Mouse (Mus musculus): ENCODE measurements at regions not wholly inside any gene's neighbourhood (a gene's known extent, or its start where the extent isn't known, plus 50 kb on each side); places are given as distances from the start of the nearest gene placed in this dataset.
A peak's percentile ranks its signal among the peaks of the same experiment; 100 is the strongest.

GRCm38 (mm10) chr15:85660528-85661392 lies 74.0 kb upstream of the Ppara start:
- DNase-seq (ENCODE audit: low spot score), result no peak

- no peak for DNase-seq (ENCODE audit: low spot score)
These were observed 73.4 kb upstream of the Ppara start for GRCm38 (mm10) chr15:85661393-85661690.

GRCm38 (mm10) chr15:85661771-85662170 lies 73.0 kb upstream of the Ppara start:
- DNase-seq (ENCODE audit: low spot score), result no peak

GRCm38 (mm10) chr15:85662271-85662670 lies 72.5 kb upstream of the Ppara start:
- DNase-seq (ENCODE audit: low spot score), result no peak

GRCm38 (mm10) chr15:85662673-85663072 lies 72.1 kb upstream of the Ppara start:
- no peak for DNase-seq (ENCODE audit: low spot score)

GRCm38 (mm10) chr15:85663757-85664431 lies 70.9 kb upstream of the Ppara start:
- no peak for DNase-seq (ENCODE audit: low spot score)

- no peak for DNase-seq (ENCODE audit: low spot score)
These were observed 70.4 kb upstream of the Ppara start for GRCm38 (mm10) chr15:85664432-85664828.

- DNase-seq (ENCODE audit: low spot score), result no peak
These were observed 69.5 kb upstream of the Ppara start for GRCm38 (mm10) chr15:85665181-85665821.

GRCm38 (mm10) chr15:85666496-85666895 lies 68.3 kb upstream of the Ppara start:
- no peak for DNase-seq (ENCODE audit: low spot score)

GRCm38 (mm10) chr15:85667381-85667791 lies 67.4 kb upstream of the Ppara start:
- DNase-seq (ENCODE audit: low spot score), result peak; percentile 19

- no peak for DNase-seq (ENCODE audit: low spot score)
These were observed 66.7 kb upstream of the Ppara start for GRCm38 (mm10) chr15:85667906-85668590.

GRCm38 (mm10) chr15:85668871-85669651 lies 65.7 kb upstream of the Ppara start:
- DNase-seq (ENCODE audit: low spot score), result no peak

- DNase-seq (ENCODE audit: low spot score), result peak; percentile 71
These were observed 65.1 kb upstream of the Ppara start for GRCm38 (mm10) chr15:85669652-85670175.

- DNase-seq (ENCODE audit: low spot score), result peak; percentile 68
These were observed 64.5 kb upstream of the Ppara start for GRCm38 (mm10) chr15:85670176-85670788.

- DNase-seq (ENCODE audit: low spot score), result peak; percentile 91
These were observed 63.7 kb upstream of the Ppara start for GRCm38 (mm10) chr15:85670789-85671700.

GRCm38 (mm10) chr15:85671701-85672191 lies 63.0 kb upstream of the Ppara start:
- DNase-seq (ENCODE audit: low spot score), result no peak

GRCm38 (mm10) chr15:85672376-85672775 lies 62.4 kb upstream of the Ppara start:
- DNase-seq (ENCODE audit: low spot score), result no peak

- no peak for DNase-seq (ENCODE audit: low spot score)
These were observed 61.9 kb upstream of the Ppara start for GRCm38 (mm10) chr15:85672931-85673330.

GRCm38 (mm10) chr15:85673506-85673905 lies 61.3 kb upstream of the Ppara start:
- DNase-seq (ENCODE audit: low spot score), result no peak

Data from urinary bladder, postnatal 14 days (tissue).